Mouse (Mus musculus): ENCODE results near the gene Cxcl17.

GRCm38 (mm10) chr7:25390054-25390770 lies 22.5 kb downstream of the Cxcl17 start:
- TF ChIP-seq MAX (IDR thresholded peaks at IDR 0.05; ENCODE audit: low read depth) (no peak), POLR2A (IDR thresholded peaks at IDR 0.05; ENCODE audit: insufficient read length, low read depth) (no peak), SRF (IDR thresholded peaks at IDR 0.05; ENCODE audit: control insufficient read depth, insufficient read length, low read depth) (no peak), E2F4 (IDR thresholded peaks at IDR 0.05; ENCODE audit: insufficient read depth) (no peak)
